Mouse (Mus musculus) stomach, embryonic 16.5 days (tissue): ENCODE data around the gene Egfr. TPM values are rescaled to one million over a fixed set of nuclear protein-coding genes. Genes with fewer than 3 reads are reported as not detected.

Experiments used
- ATAC-seq: fragments of 200-750 bp; cut with Nextera tagmentation; 2 replicates; pipeline ENCODE4 v1.8.0; 2017; ENCODE audit warnings: moderate number of reproducible peaks, moderate TSS enrichment; ENCODE audit not compliant: insufficient read depth, low FRiP score
- H3K27ac ChIP-seq: fragments of 300-500 bp; sonication (generic); 2 replicates; pipeline ENCODE4 v1.5.1; 2014; ENCODE audit warnings: low read length
- H3K27me3 ChIP-seq: fragments of 300-500 bp; sonication (generic); 2 replicates; pipeline ENCODE4 v1.6.1; 2014; ENCODE audit warnings: low read length, control low read depth, mixed read lengths; ENCODE audit not compliant: control insufficient read depth, insufficient read depth
- H3K36me3 ChIP-seq: fragments of 300-500 bp; sonication (generic); 2 replicates; pipeline ENCODE4 v1.6.1; 2014; ENCODE audit warnings: low read length; ENCODE audit not compliant: control insufficient read depth, insufficient read depth
- H3K4me1 ChIP-seq: fragments of 300-500 bp; sonication (generic); 2 replicates; pipeline ENCODE4 v1.6.1; 2014; ENCODE audit warnings: low read length, control low read depth, mixed read lengths; ENCODE audit not compliant: control insufficient read depth, insufficient read depth
- H3K4me2 ChIP-seq: fragments of 300-500 bp; sonication (generic); 2 replicates; pipeline ENCODE4 v1.6.1; 2014; ENCODE audit warnings: low read depth, low read length, mixed read lengths
- H3K4me3 ChIP-seq: fragments of 300-500 bp; sonication (generic); replicated peaks from 2 replicates; pipeline ENCODE4 v1.5.1; 2014; ENCODE audit warnings: mild to moderate bottlenecking, low read length
- H3K9ac ChIP-seq: fragments of 300-500 bp; sonication (generic); 2 replicates; pipeline ENCODE4 v1.6.1; 2014; ENCODE audit warnings: low read length
- H3K9me3 ChIP-seq: fragments of 300-500 bp; sonication (generic); replicated peaks from 2 replicates; pipeline ENCODE4 v1.6.1; 2016; ENCODE audit warnings: low read length, control low read depth; ENCODE audit not compliant: control insufficient read depth
- WGBS: fragments of 180-500 bp; shearing (Covaris S2); extraction: QIAGEN DNeasy Blood & Tissue Kit; methylation state at CpG from one replicate; pipeline ENCODE4 v1.1.7; 2014; 5-methylcytosine and 5-hydroxymethylcytosine counted together
- polyA plus RNA-seq: library from polyadenylated mRNA; unstranded; fragments of >200 nt; fragmentation: Nextera tagmentation; extraction: Ambion mirVana; gene quantifications from 2 replicates; pipeline ENCODE4 v1.2.1, GENCODE M21; 2015

Gene Egfr
- 17.0 and 17.8 TPM in 2 replicates for polyA plus RNA-seq

GRCm38 (mm10) chr11:16752007-16752348 lies at the start of gene Egfr:
Egfr (plus strand) TSS chr11:16752203.
- H3K27ac ChIP-seq, result peak within 1 kb of the TSS; percentile 72
- H3K4me2 ChIP-seq, result peak within 1 kb of the TSS; percentile 72
- no peaks in the 10 kb centered on the region for H3K36me3 ChIP-seq
- peak within 1 kb of the TSS; percentile 93 for H3K4me3 ChIP-seq
- no peaks in the 10 kb centered on the region for H3K9me3 ChIP-seq
- 2% methylated on average over 21 of the region's 21 CpGs for WGBS
- H3K4me1 ChIP-seq, result peaks cover 12% of the 10 kb centered on the region
- H3K27me3 ChIP-seq, result no peaks in the 10 kb centered on the region
- peak within 1 kb of the TSS; percentile 91 for H3K9ac ChIP-seq
- ATAC-seq, result peak; percentile 95

- H3K27ac ChIP-seq, result no peak overlapping the region
- no peak for ATAC-seq
- no peak overlapping the region for H3K4me3 ChIP-seq
- H3K4me1 ChIP-seq, result no peaks in the 10 kb centered on the region
- no peak overlapping the region for H3K4me2 ChIP-seq
- no peak overlapping the region for H3K9ac ChIP-seq
- WGBS, result 72% methylated on average over 3 of the region's 3 CpGs
- no peaks in the 10 kb centered on the region; the same call in 1 of the 2 replicates for H3K9me3 ChIP-seq
- no peaks in the 10 kb centered on the region for H3K27me3 ChIP-seq
- H3K36me3 ChIP-seq, result no peaks in the 10 kb centered on the region
Measured at GRCm38 (mm10) chr11:16703221-16703620, 48.8 kb upstream of the Egfr start.

- Histone ChIP-seq H3K27ac (no peak overlapping the region), H3K9ac (no peak overlapping the region), H3K4me1 (no peaks in the 10 kb centered on the region), H3K4me2 (no peak overlapping the region), H3K36me3 (no peaks in the 10 kb centered on the region), H3K9me3 (no peaks in the 10 kb centered on the region), H3K4me3 (no peak overlapping the region), H3K27me3 (no peaks in the 10 kb centered on the region)
- no peak for ATAC-seq
- WGBS, result 43% methylated on average over 1 of the region's 1 CpGs
Measured at GRCm38 (mm10) chr11:16735083-16735644, 16.8 kb upstream of the Egfr start.

GRCm38 (mm10) chr11:16737323-16737722 lies 14.7 kb upstream of the Egfr start:
- H3K4me2 ChIP-seq, result no peak overlapping the region
- H3K9me3 ChIP-seq, result no peaks in the 10 kb centered on the region
- peak; percentile 64; the same call in 1 of the 2 replicates for ATAC-seq
- H3K27ac ChIP-seq, result no peak overlapping the region
- no peaks in the 10 kb centered on the region for H3K27me3 ChIP-seq
- no peak overlapping the region for H3K4me3 ChIP-seq
- no peaks in the 10 kb centered on the region for H3K4me1 ChIP-seq
- H3K36me3 ChIP-seq, result no peaks in the 10 kb centered on the region
- 56% methylated on average over 2 of the region's 2 CpGs for WGBS
- no peak overlapping the region for H3K9ac ChIP-seq

DNA sequence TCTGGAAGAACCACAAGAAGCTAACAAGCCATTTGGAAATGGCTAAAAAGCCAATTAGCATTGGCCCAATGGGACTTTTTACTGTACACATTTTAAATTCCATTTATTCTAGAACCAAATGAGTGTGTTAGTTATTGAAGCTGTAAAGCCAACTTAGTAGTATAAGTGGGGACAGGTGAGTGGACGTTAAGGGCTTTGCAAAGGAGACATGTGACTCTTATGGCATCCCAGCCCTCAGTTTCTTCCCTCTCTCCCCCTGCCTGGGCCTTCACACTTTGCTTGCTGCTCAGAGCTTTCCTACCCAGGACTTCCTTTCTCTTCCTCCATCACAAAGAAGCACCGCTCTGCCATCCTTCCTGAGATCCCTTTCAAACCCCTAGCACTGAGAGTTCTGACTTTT lies 13.3 kb upstream of the Egfr start:
- no peak overlapping the region for H3K27ac ChIP-seq
- no peaks in the 10 kb centered on the region for H3K4me1 ChIP-seq
- H3K4me3 ChIP-seq, result no peak overlapping the region
- no peaks in the 10 kb centered on the region for H3K27me3 ChIP-seq
- no peak overlapping the region for H3K4me2 ChIP-seq
- 65% methylated on average over 2 of the region's 2 CpGs for WGBS
- no peaks in the 10 kb centered on the region for H3K9me3 ChIP-seq
- no peaks in the 10 kb centered on the region for H3K36me3 ChIP-seq
- ATAC-seq, result no peak
- no peak overlapping the region for H3K9ac ChIP-seq

DNA sequence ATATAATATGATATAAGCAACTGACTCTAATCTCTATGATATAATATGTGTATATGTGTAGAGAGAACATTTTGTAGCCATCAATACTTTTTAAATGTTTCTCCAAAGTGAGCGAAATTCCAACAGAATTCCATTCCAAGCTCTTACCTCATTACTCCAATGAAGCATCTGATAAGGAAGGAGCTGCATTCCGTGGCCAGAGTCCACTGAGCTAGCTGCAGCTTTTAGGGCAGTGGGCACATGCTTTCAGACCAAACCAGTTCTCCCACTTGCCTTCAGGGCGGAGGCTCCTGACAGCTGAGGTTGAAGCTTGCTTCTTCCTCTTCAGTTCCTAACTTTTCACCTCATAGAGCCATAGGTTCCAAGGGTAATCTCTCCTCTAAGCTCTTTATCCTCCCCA lies 12.8 kb upstream of the Egfr start:
- Histone ChIP-seq H3K4me2 (no peak overlapping the region), H3K4me3 (no peak overlapping the region), H3K9ac (no peak overlapping the region), H3K27ac (no peak overlapping the region), H3K27me3 (no peaks in the 10 kb centered on the region), H3K9me3 (no peaks in the 10 kb centered on the region), H3K4me1 (no peaks in the 10 kb centered on the region), H3K36me3 (no peaks in the 10 kb centered on the region)
- WGBS, result 46% methylated on average over 3 of the region's 3 CpGs
- ATAC-seq, result no peak

GRCm38 (mm10) chr11:16740691-16741611 lies 11.1 kb upstream of the Egfr start:
- Histone ChIP-seq H3K36me3 (no peaks in the 10 kb centered on the region), H3K27ac (no peak overlapping the region), H3K27me3 (no peaks in the 10 kb centered on the region), H3K4me3 (no peak overlapping the region), H3K4me2 (no peak overlapping the region), H3K9me3 (no peaks in the 10 kb centered on the region), H3K9ac (no peak overlapping the region), H3K4me1 (no peaks in the 10 kb centered on the region)
- no peak for ATAC-seq
- 74% methylated on average over 10 of the region's 10 CpGs for WGBS

GRCm38 (mm10) chr11:16742251-16742650 lies 9.8 kb upstream of the Egfr start:
- Histone ChIP-seq H3K4me3 (no peak overlapping the region), H3K9ac (no peak overlapping the region), H3K27me3 (no peaks in the 10 kb centered on the region), H3K27ac (no peak overlapping the region), H3K36me3 (no peaks in the 10 kb centered on the region), H3K4me2 (no peak overlapping the region), H3K4me1 (no peaks in the 10 kb centered on the region), H3K9me3 (no peaks in the 10 kb centered on the region)
- no peak for ATAC-seq
- 56% methylated on average over 4 of the region's 4 CpGs for WGBS

GRCm38 (mm10) chr11:16742821-16743220 lies 9.2 kb upstream of the Egfr start:
- H3K27ac ChIP-seq, result no peak overlapping the region
- no peaks in the 10 kb centered on the region for H3K4me1 ChIP-seq
- H3K27me3 ChIP-seq, result no peaks in the 10 kb centered on the region
- H3K9me3 ChIP-seq, result no peaks in the 10 kb centered on the region
- 83% methylated on average over 2 of the region's 2 CpGs for WGBS
- no peak for ATAC-seq
- H3K36me3 ChIP-seq, result no peaks in the 10 kb centered on the region
- no peak overlapping the region for H3K9ac ChIP-seq
- no peak overlapping the region for H3K4me3 ChIP-seq
- no peak overlapping the region for H3K4me2 ChIP-seq
